Mouse (Mus musculus) liver, embryonic 15.5 days (tissue): ENCODE results near the gene Ptx3. TPM values are rescaled to one million over a fixed set of nuclear protein-coding genes. Genes with fewer than 3 reads are reported as not detected.

ENCODE experiments used
- ATAC-seq: fragments of 200-750 bp; cut with Nextera tagmentation; 2 replicates; pipeline ENCODE4 v1.8.0; 2017; ENCODE audit warnings: moderate number of reproducible peaks, mild to moderate bottlenecking, moderate library complexity; ENCODE audit not compliant: insufficient read depth
- H3K27ac ChIP-seq: fragments of 300-500 bp; sonication (generic); replicated peaks from 2 replicates; pipeline ENCODE4 v1.5.1; 2015; ENCODE audit warnings: mild to moderate bottlenecking, inconsistent platforms
- H3K27me3 ChIP-seq: fragments of 300-500 bp; sonication (generic); 2 replicates; pipeline ENCODE4 v1.6.1; 2015; ENCODE audit warnings: mild to moderate bottlenecking, inconsistent platforms
- H3K36me3 ChIP-seq: fragments of 300-500 bp; sonication (generic); replicated peaks from 2 replicates; pipeline ENCODE4 v1.6.1; 2015; ENCODE audit warnings: moderate library complexity, mild to moderate bottlenecking, inconsistent platforms
- H3K4me1 ChIP-seq: fragments of 300-500 bp; sonication (generic); replicated peaks from 2 replicates; pipeline ENCODE4 v1.6.1; 2015; ENCODE audit warnings: inconsistent platforms
- H3K4me2 ChIP-seq: fragments of 300-500 bp; sonication (generic); 2 replicates; pipeline ENCODE4 v1.6.1; 2015; ENCODE audit warnings: moderate library complexity, mild to moderate bottlenecking, inconsistent platforms
- H3K4me3 ChIP-seq: fragments of 300-500 bp; sonication (generic); replicated peaks from 2 replicates; pipeline ENCODE4 v1.5.1; 2015; ENCODE audit warnings: mild to moderate bottlenecking, inconsistent platforms
- H3K9ac ChIP-seq: fragments of 300-500 bp; sonication (generic); 2 replicates; pipeline ENCODE4 v1.6.1; 2015; ENCODE audit warnings: moderate library complexity, mild to moderate bottlenecking, inconsistent platforms
- H3K9me3 ChIP-seq: fragments of 300-500 bp; sonication (generic); replicated peaks from 2 replicates; pipeline ENCODE4 v1.6.1; 2016; ENCODE audit warnings: inconsistent platforms
- WGBS: fragments of 180-500 bp; shearing (Covaris S2); methylation state at CpG from one replicate; pipeline ENCODE4 v1.1.7; 2015; ENCODE audit warnings: mixed read lengths; ENCODE audit not compliant: insufficient replicate concordance; 5-methylcytosine and 5-hydroxymethylcytosine counted together
- polyA plus RNA-seq: library from polyadenylated mRNA; unstranded; fragments of >200 nt; fragmentation: Nextera tagmentation; extraction: Ambion mirVana; gene quantifications from 2 replicates; pipeline ENCODE4 v1.2.1, GENCODE M21; 2015

Ptx3 gene
- polyA plus RNA-seq: 0.12 and 0.17 TPM in 2 replicates

DNA sequence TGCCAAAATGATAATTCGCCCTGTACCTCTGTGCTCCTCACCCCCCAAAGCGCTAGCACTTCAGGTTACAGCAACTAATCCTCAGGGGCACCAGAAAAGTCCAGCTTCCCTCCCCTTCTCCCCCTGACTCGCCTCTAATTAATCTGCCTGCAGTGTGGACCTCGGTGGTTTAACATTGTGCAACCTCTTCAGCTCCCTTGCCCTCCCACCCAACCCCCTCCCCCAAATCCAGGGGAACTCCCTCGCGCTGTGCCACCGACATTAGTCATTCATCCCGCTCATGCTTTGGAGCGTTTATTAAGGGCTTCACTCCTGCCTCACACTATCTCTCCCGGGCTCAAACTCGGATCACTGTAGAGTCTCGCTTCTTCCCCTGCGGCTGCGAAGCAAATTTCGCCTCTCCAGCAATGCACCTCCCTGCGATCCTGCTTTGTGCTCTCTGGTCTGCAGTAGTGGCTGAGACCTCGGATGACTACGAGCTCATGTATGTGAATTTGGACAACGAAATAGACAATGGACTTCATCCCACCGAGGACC lies at the start of gene Ptx3:
Gene Ptx3, plus strand, starts transcription at position 256 of the 537 bp plus-strand sequence.
- Histone ChIP-seq H3K4me3 (peak within 1 kb of the TSS; percentile 35), H3K36me3 (no peaks in the 10 kb centered on the region), H3K4me2 (peak within 1 kb of the TSS; percentile 66), H3K4me1 (no peaks in the 10 kb centered on the region), H3K27ac (no peak within 1 kb of the TSS), H3K9me3 (no peaks in the 10 kb centered on the region), H3K27me3 (peaks cover 45% of the 10 kb centered on the region), H3K9ac (no peak within 1 kb of the TSS)
- 5% methylated on average over 20 of the region's 20 CpGs for WGBS
- ATAC-seq: no peak

DNA sequence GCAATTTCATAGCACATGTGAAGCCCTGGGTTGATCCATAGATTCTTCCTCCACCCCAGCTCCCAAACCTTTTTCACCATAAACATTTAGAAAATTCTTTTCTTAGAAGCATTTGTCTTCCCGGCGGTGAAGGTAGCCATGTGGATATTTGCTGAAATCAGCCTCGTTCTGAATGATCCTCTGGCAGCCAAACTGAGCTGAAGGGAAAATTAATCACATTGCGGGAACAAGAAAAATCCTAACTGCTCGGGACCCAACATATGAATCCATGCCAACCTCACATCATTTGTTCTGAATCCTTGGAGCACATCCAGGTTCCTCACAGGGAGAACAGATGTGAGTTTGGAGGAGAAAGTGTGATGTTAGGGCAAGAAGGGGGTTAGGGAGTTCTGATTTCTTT lies 46.8 kb upstream of the Ptx3 start:
- no peak overlapping the region for H3K4me2 ChIP-seq
- H3K4me1 ChIP-seq: no peaks in the 10 kb centered on the region
- no peak for ATAC-seq
- no peaks in the 10 kb centered on the region for H3K27me3 ChIP-seq
- WGBS: 63% methylated on average over 5 of the region's 5 CpGs
- H3K36me3 ChIP-seq: no peaks in the 10 kb centered on the region
- H3K27ac ChIP-seq: no peak overlapping the region
- H3K4me3 ChIP-seq: no peak overlapping the region
- H3K9ac ChIP-seq: no peak overlapping the region
- H3K9me3 ChIP-seq: no peaks in the 10 kb centered on the region

DNA sequence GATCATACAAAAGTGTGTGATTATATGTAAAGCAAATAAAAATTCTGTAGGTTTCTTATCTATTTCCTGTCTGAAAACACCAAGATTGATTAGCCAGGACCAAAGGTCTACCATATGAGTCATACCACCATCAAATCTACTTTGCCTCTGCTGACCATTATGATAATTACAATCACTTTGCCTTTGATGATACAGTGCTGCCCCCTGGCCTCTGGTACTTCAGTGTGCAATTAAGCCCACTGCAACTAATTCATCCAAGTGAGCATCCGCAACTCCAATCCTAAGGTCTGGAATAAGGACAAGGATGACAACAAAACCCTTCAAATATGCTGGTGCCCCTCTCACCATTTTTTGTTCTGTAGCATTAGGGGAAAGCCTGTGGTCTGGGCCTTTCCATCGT lies 40.1 kb upstream of the Ptx3 start:
- no peaks in the 10 kb centered on the region for H3K27me3 ChIP-seq
- no peaks in the 10 kb centered on the region for H3K4me1 ChIP-seq
- H3K9me3 ChIP-seq: no peaks in the 10 kb centered on the region
- H3K4me3 ChIP-seq: no peak overlapping the region
- no peak overlapping the region for H3K4me2 ChIP-seq
- no peaks in the 10 kb centered on the region for H3K36me3 ChIP-seq
- H3K27ac ChIP-seq: no peak overlapping the region
- H3K9ac ChIP-seq: no peak overlapping the region
- WGBS: 56% methylated on average over 2 of the region's 2 CpGs
- ATAC-seq: no peak

DNA sequence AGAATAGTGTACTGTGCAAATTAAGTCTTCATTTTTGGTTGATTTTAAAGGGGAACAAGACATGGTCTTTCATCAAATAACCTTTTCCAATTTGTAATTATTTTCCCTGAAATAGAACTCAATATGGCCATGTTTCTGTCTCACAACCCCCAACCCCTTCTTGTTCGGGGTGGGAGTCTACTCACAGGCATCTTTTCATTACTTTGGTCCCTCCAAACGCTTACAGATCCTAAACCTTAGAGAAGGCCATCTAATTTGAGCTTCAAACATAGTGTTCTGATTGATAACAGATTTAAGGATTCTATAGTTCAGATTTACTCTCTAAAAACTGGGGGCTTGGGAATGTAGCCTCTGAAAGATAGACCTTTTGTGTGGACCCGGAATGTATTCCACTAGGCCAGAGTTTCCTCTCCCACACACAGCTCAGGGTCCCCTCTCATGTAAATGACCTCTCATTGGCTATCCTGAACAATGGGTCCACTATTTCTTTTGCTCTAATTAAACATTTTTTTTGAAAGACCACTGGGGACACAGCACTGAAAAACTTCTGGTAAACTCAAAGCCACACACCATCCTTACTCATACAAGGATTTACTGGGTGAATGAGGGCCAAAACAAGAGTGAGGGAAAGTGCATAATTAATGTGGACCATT lies 25.7 kb upstream of the Ptx3 start:
- WGBS: 58% methylated on average over 3 of the region's 3 CpGs
- Histone ChIP-seq H3K9ac (no peak overlapping the region), H3K4me1 (no peaks in the 10 kb centered on the region), H3K27me3 (no peaks in the 10 kb centered on the region), H3K9me3 (no peaks in the 10 kb centered on the region), H3K4me2 (no peak overlapping the region), H3K36me3 (no peaks in the 10 kb centered on the region), H3K4me3 (no peak overlapping the region), H3K27ac (no peak overlapping the region)
- ATAC-seq: no peak

DNA sequence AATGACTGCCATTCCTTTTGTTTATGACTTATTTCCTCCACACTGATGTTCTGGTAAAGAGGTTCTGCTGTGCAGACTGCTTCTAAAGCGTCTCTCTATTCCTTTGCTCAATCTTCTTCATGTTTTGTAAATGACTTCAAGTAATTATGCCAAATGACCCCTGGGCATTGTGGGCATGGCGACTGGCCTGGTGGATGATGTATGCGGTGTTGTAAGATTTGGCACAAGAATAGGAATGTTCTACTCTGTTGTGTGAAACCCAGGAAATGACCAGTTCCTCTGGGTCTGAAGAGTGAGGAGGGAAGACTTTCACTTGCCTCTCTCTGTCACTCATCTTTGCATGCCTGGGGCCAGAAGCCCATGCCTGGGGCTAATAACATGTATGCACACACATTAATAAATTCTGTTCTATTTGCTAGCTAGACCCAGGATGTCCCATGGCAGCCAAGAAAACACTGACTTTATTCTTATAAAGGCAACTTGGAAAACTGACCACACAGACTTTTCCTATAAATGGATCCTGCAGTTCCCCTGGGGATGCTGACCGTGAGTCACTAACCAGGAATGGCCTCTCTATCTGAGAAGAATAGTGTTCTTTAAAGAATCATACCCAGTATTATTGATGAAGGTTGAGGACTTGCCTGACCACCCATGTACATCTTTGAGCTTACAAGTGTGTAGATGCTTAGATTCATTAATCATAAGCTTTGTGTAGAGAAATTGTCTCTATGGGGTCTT lies 10.7 kb upstream of the Ptx3 start:
- no peak overlapping the region for H3K4me2 ChIP-seq
- H3K36me3 ChIP-seq: no peaks in the 10 kb centered on the region
- H3K4me3 ChIP-seq: no peak overlapping the region
- H3K9me3 ChIP-seq: no peaks in the 10 kb centered on the region
- no peaks in the 10 kb centered on the region for H3K27me3 ChIP-seq
- H3K27ac ChIP-seq: no peak overlapping the region
- no peaks in the 10 kb centered on the region for H3K4me1 ChIP-seq
- no peak for ATAC-seq
- H3K9ac ChIP-seq: no peak overlapping the region
- WGBS: 68% methylated on average over 4 of the region's 4 CpGs

DNA sequence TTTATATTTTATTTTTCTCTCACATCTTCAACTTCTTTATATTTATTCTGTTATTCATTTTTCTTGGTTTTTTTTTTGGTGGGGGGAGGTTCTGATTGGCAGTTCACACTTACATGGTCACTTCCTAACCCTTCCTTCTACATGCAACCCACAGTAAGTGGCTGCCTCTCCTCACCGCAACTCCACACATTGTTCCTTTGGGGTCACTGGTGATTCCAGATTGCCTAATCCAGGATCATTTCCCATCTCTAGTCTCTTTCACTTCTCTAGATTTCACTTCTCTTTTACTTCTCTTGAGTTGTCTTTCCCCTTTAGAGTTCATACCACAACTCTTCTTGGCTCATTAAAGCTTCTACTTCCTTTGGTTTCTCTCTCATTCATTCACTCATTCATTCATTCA lies 6.2 kb upstream of the Ptx3 start:
- H3K4me3 ChIP-seq: no peak overlapping the region
- no peaks in the 10 kb centered on the region for H3K9me3 ChIP-seq

DNA sequence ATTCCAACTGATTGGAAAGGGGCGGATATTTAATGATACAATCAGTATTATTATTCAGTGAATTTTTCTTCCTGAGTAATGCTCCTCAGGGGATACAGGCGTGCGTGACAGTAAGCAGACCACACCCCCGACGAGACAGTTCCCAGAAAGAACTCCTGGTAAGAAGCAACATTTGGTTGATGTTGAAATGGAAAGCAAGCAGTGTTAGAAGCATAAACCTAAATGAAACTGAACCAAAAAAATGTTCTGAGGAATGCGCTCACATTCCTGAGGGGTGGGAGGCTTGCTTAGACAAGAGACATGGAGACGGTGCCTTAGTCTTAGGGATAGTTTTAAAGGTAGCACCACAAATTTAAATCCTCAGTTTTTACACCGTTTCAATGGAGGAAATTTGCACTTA lies 4.0 kb upstream of the Ptx3 start:
- no peak for ATAC-seq
- H3K4me1 ChIP-seq: no peaks in the 10 kb centered on the region
- 59% methylated on average over 8 of the region's 8 CpGs for WGBS

More for the DNA sequence above, 6.2 kb upstream of the Ptx3 start:
- WGBS: 83% methylated on average over 1 of the region's 1 CpGs
- Histone ChIP-seq H3K27me3 (0 out of 2 replicates have a peak, but pooled peaks cover under 1% of the 10 kb centered on the region), H3K9ac (no peak overlapping the region), H3K4me2 (no peak overlapping the region), H3K4me1 (no peaks in the 10 kb centered on the region), H3K27ac (no peak overlapping the region), H3K36me3 (no peaks in the 10 kb centered on the region)
- no peak for ATAC-seq

DNA sequence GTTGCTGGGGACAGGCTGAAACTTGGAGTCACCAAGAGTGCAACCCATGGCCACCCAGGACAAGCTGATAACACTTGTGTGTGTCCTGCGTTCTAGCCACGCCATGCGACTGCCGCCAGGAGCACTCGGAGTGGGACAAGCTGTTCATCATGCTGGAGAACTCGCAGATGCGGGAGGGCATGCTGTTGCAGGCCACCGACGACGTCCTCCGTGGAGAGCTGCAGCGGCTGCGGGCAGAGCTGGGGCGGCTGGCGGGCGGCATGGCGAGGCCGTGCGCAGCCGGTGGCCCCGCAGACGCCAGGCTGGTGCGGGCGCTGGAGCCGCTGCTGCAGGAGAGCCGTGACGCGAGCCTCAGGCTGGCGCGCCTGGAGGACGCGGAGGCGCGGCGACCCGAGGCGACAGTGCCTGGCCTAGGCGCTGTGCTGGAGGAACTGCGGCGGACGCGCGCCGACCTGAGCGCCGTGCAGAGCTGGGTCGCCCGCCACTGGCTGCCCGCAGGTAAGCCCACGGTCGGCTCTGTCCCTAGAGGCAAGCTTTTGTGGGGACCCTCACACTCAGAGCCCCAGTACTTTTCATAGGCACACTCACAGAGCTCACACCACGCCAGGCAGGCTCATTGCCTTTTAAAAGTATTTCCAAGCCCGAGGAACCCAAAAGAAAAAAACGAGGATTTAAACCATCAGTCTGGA lies 988 bp downstream of the Ptx3 start:
- Histone ChIP-seq H3K27me3 (peaks cover 45% of the 10 kb centered on the region), H3K4me1 (no peaks in the 10 kb centered on the region), H3K9me3 (no peaks in the 10 kb centered on the region), H3K9ac (no peak overlapping the region), H3K27ac (no peak overlapping the region), H3K4me3 (peak overlapping the region; percentile 35), H3K36me3 (no peaks in the 10 kb centered on the region), H3K4me2 (peak overlapping the region; percentile 66)
- under 1% methylated on average over 54 of the region's 54 CpGs for WGBS
- no peak for ATAC-seq

More for the DNA sequence above, 4.0 kb upstream of the Ptx3 start:
- Histone ChIP-seq H3K36me3 (no peaks in the 10 kb centered on the region), H3K9me3 (no peaks in the 10 kb centered on the region), H3K27ac (no peak overlapping the region), H3K4me3 (no peak overlapping the region), H3K27me3 (peaks cover 23% of the 10 kb centered on the region), H3K9ac (no peak overlapping the region), H3K4me2 (no peak overlapping the region)

DNA sequence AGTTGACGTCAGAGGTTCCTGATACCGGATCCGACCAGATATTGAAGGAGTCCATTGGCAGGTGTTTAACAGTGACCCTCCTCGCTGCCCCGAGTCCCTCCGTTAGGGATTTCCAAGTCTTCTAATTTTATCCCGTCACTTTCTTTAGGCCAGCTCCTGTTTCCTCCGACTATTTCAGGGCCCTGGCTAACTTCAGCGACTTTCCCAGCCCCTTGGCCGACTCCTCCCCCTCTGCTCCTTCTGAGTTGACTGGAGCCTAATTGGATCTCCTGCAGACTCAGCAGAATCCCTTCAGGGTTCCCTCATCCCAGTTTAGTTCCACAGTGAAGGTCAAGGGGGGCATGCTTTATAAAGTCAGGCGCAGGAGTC lies 1.5 kb downstream of the Ptx3 start:
- no peak for ATAC-seq
- no peak overlapping the region for H3K9ac ChIP-seq
- WGBS: 4% methylated on average over 11 of the region's 11 CpGs

DNA sequence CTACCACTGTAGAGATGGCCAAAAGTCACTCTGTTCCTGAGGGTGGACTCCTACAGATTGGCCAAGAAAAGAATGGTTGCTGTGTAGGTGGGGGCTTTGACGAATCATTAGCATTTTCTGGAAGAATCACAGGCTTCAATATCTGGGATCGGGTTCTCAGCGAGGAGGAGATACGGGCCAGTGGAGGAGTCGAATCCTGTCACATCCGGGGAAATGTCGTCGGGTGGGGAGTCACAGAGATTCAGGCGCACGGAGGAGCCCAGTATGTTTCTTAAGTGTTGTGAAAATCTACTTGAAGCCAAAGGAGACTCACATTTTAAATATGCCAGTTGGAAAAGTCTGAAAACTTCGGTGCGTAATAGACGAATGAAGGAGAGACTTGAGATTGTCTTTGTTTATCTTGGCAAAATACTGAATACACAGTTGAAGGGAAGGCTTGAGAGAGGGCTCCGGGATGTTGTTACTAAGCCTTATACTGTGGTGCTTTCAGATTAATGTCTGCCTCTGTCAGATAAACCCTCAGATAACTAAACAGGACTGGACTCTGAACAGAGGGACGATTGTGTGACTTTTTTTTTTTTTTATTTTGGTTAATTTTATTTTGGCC lies 5.3 kb downstream of the Ptx3 start:
- no peak for ATAC-seq
- H3K9me3 ChIP-seq: no peaks in the 10 kb centered on the region
- no peak overlapping the region for H3K27ac ChIP-seq
- whole genome bisulfite sequencing: 61% methylated on average over 15 of the region's 15 CpGs
- H3K36me3 ChIP-seq: no peaks in the 10 kb centered on the region
- peaks cover 30% of the 10 kb centered on the region for H3K27me3 ChIP-seq
- no peaks in the 10 kb centered on the region for H3K4me1 ChIP-seq
- H3K4me2 ChIP-seq: no peak overlapping the region
- H3K9ac ChIP-seq: no peak overlapping the region
- H3K4me3 ChIP-seq: no peak overlapping the region

More for the DNA sequence above, 1.5 kb downstream of the Ptx3 start:
- Histone ChIP-seq H3K9me3 (no peaks in the 10 kb centered on the region), H3K4me3 (0 out of 2 replicates have a peak overlapping the region, but pooled peaks have one; percentile 35), H3K36me3 (no peaks in the 10 kb centered on the region), H3K27me3 (peaks cover 45% of the 10 kb centered on the region), H3K4me2 (peak overlapping the region; percentile 66), H3K4me1 (no peaks in the 10 kb centered on the region), H3K27ac (no peak overlapping the region)
